Mouse (Mus musculus) liver, adult 2 months (tissue): ENCODE data around the gene Daam2.

Source experiments
- CTCF ChIP-seq: fragments of 200-500 bp; IDR thresholded peaks from 2 replicates; pipeline ENCODE4 v1.5.1; 2011; ENCODE audit warnings: low read depth, low read length, control low read depth
- POLR2A ChIP-seq: fragments of 200-500 bp; IDR thresholded peaks from 2 replicates; pipeline ENCODE4 v1.6.1; 2011; ENCODE audit warnings: low read length, control low read depth; ENCODE audit not compliant: insufficient read depth; ENCODE audit errors: extremely low read depth

- TF ChIP-seq POLR2A (no peak), CTCF (no peak)
Measured at GRCm38 (mm10) chr17:49535580-49535979, 28.6 kb downstream of the Daam2 start.
